Mouse (Mus musculus) common myeloid progenitor, adult 5-6 weeks (primary cell): ENCODE results near the gene Zcchc14. TPM values are rescaled to one million over a fixed set of nuclear protein-coding genes. Genes with fewer than 3 reads are reported as not detected.

Experiments used
- ATAC-seq: replicated peaks from 2 replicates; pipeline ENCODE4 v1.8.0; 2016; ENCODE audit warnings: low read depth, mild to moderate bottlenecking, moderate TSS enrichment, inconsistent platforms; ENCODE audit not compliant: poor library complexity, severe bottlenecking
- total RNA-seq: library from RNA; stranded (forward); fragments of 200-1000, 187-1606 nt; gene quantifications from 2 replicates; pipeline ENCODE4 v1.2.3, GENCODE M21; 2017

The Zcchc14 gene
- 0.23 TPM in 1 of 2 replicates, not detected in the other for total RNA-seq

- ATAC-seq = peak; percentile 57
Observed at GRCm38 (mm10) chr8:121652774-121653323, at the start of gene Zcchc14. Zcchc14 (minus strand) TSS chr8:121652901.

- ATAC-seq = no peak
Observed at GRCm38 (mm10) chr8:121699936-121700335, 47.2 kb upstream of the Zcchc14 start.

GRCm38 (mm10) chr8:121698615-121699101 lies 46.0 kb upstream of the Zcchc14 start:
- no peak for ATAC-seq

GRCm38 (mm10) chr8:121697735-121698614 lies 45.3 kb upstream of the Zcchc14 start:
- ATAC-seq = no peak

- peak; percentile 37; the same call in 1 of the 2 replicates for ATAC-seq
Observed at GRCm38 (mm10) chr8:121695585-121696184, 43.0 kb upstream of the Zcchc14 start.

GRCm38 (mm10) chr8:121694453-121694852 lies 41.8 kb upstream of the Zcchc14 start:
- ATAC-seq = peak; percentile 41; the same call in 1 of the 2 replicates

GRCm38 (mm10) chr8:121688496-121688895 lies 35.8 kb upstream of the Zcchc14 start:
- no peak for ATAC-seq

GRCm38 (mm10) chr8:121687455-121688161 lies 34.9 kb upstream of the Zcchc14 start:
- ATAC-seq = no peak

GRCm38 (mm10) chr8:121685419-121685818 lies 32.7 kb upstream of the Zcchc14 start:
- peak; percentile 71 for ATAC-seq

- no peak for ATAC-seq
Observed at GRCm38 (mm10) chr8:121683083-121683832, 30.6 kb upstream of the Zcchc14 start.

- no peak for ATAC-seq
Observed at GRCm38 (mm10) chr8:121681457-121681856, 28.8 kb upstream of the Zcchc14 start.

- no peak for ATAC-seq
Observed at GRCm38 (mm10) chr8:121680896-121681295, 28.2 kb upstream of the Zcchc14 start.

GRCm38 (mm10) chr8:121678696-121679095 lies 26.0 kb upstream of the Zcchc14 start:
- ATAC-seq = no peak

GRCm38 (mm10) chr8:121675701-121676100 lies 23.0 kb upstream of the Zcchc14 start:
- no peak for ATAC-seq

GRCm38 (mm10) chr8:121675161-121675560 lies 22.5 kb upstream of the Zcchc14 start:
- no peak for ATAC-seq

- no peak for ATAC-seq
Observed at GRCm38 (mm10) chr8:121674524-121674923, 21.8 kb upstream of the Zcchc14 start.

- no peak for ATAC-seq
Observed at GRCm38 (mm10) chr8:121673917-121674316, 21.2 kb upstream of the Zcchc14 start.

GRCm38 (mm10) chr8:121673153-121673552 lies 20.5 kb upstream of the Zcchc14 start:
- ATAC-seq = no peak

- no peak for ATAC-seq
Observed at GRCm38 (mm10) chr8:121669208-121669607, 16.5 kb upstream of the Zcchc14 start.
